Mouse (Mus musculus) T-helper 2 cell (primary cell): ENCODE measurements around the gene Col8a1.

ENCODE experiments used
- in situ Hi-C: fragments of 300-600 bp; cut with MboI, MseI; formaldehyde crosslinking; loops from one replicate; pipeline ENCODE4 v1.15.1; 2025; ENCODE audit warnings: high pct_unique_total_duplicates

Col8a1 gene

GRCm38 (mm10) chr16:57754526-57755125 is at the start of gene Col8a1:
TSS of gene Col8a1 (minus strand) at chr16:57754737.
- in situ Hi-C loops, result no loop called here

GRCm38 (mm10) chr16:57801886-57802285 is 47.3 kb upstream of the Col8a1 start:
- in situ Hi-C loops, result no loop called here

- in situ Hi-C loops, result no loop called here
These were observed 41.8 kb upstream of the Col8a1 start for GRCm38 (mm10) chr16:57796321-57796720.

- in situ Hi-C loops, result no loop called here
These were observed 24.5 kb upstream of the Col8a1 start for GRCm38 (mm10) chr16:57779011-57779410.

- in situ Hi-C loops, result no loop called here
These were observed 11.1 kb upstream of the Col8a1 start for GRCm38 (mm10) chr16:57765615-57766014.

GRCm38 (mm10) chr16:57759862-57760261 is 5.3 kb upstream of the Col8a1 start:
- in situ Hi-C loops, result no loop called here

GRCm38 (mm10) chr16:57755708-57756107 is 1.2 kb upstream of the Col8a1 start:
- in situ Hi-C loops, result no loop called here

- in situ Hi-C loops, result no loop called here
These were observed 704 bp upstream of the Col8a1 start for GRCm38 (mm10) chr16:57755241-57755640.

GRCm38 (mm10) chr16:57753539-57754280 is 827 bp downstream of the Col8a1 start:
- in situ Hi-C loops, result no loop called here

- in situ Hi-C loops, result no loop called here
These were observed 4.0 kb downstream of the Col8a1 start for GRCm38 (mm10) chr16:57750549-57750948.

GRCm38 (mm10) chr16:57748093-57748492 is 6.4 kb downstream of the Col8a1 start:
- in situ Hi-C loops, result no loop called here

- in situ Hi-C loops, result no loop called here
These were observed 7.0 kb downstream of the Col8a1 start for GRCm38 (mm10) chr16:57747357-57748056.

GRCm38 (mm10) chr16:57740169-57740568 is 14.4 kb downstream of the Col8a1 start:
- in situ Hi-C loops, result no loop called here

- in situ Hi-C loops, result no loop called here
These were observed 19.6 kb downstream of the Col8a1 start for GRCm38 (mm10) chr16:57734942-57735341.

GRCm38 (mm10) chr16:57733545-57733944 is 21.0 kb downstream of the Col8a1 start:
- in situ Hi-C loops, result no loop called here

GRCm38 (mm10) chr16:57733139-57733538 is 21.4 kb downstream of the Col8a1 start:
- in situ Hi-C loops, result no loop called here

GRCm38 (mm10) chr16:57724978-57725377 is 29.6 kb downstream of the Col8a1 start:
- in situ Hi-C loops, result no loop called here

GRCm38 (mm10) chr16:57718982-57719381 is 35.6 kb downstream of the Col8a1 start:
- in situ Hi-C loops, result no loop called here

GRCm38 (mm10) chr16:57698733-57699132 is 55.8 kb downstream of the Col8a1 start:
- in situ Hi-C loops, result no loop called here

GRCm38 (mm10) chr16:57694694-57695093 is 59.8 kb downstream of the Col8a1 start:
- in situ Hi-C loops, result no loop called here

- in situ Hi-C loops, result no loop called here
These were observed 60.5 kb downstream of the Col8a1 start for GRCm38 (mm10) chr16:57693906-57694522.

- in situ Hi-C loops, result no loop called here
These were observed 68.6 kb downstream of the Col8a1 start for GRCm38 (mm10) chr16:57685790-57686399.
